Mouse (Mus musculus) lung, postnatal 0 days (tissue): Measurements from ENCODE around the gene Wee2.

Experiments used
- CTCF ChIP-seq: IDR thresholded peaks from 2 replicates; pipeline ENCODE4 v1.5.1; 2016; ENCODE audit warnings: antibody characterized with exemption, mild to moderate bottlenecking
- EP300 ChIP-seq: IDR thresholded peaks from 2 replicates; pipeline ENCODE4 v1.6.1; 2016; ENCODE audit warnings: antibody characterized with exemption, mild to moderate bottlenecking, control low read depth

- TF ChIP-seq EP300 (no peak), CTCF (no peak)
Observed at GRCm38 (mm10) chr6:40413565-40413964, 25.3 kb upstream of the Wee2 start.
